Mouse (Mus musculus): ENCODE measurements at regions not wholly inside any gene's neighbourhood (a gene's known extent, or its start where the extent isn't known, plus 50 kb on each side); places are given as distances from the start of the nearest gene placed in this dataset.
"Not testable (repeated sequence)": the region's sequence is repeated elsewhere in the genome, so short reads cannot be mapped to it uniquely, and the experiment has no call there.

DNA sequence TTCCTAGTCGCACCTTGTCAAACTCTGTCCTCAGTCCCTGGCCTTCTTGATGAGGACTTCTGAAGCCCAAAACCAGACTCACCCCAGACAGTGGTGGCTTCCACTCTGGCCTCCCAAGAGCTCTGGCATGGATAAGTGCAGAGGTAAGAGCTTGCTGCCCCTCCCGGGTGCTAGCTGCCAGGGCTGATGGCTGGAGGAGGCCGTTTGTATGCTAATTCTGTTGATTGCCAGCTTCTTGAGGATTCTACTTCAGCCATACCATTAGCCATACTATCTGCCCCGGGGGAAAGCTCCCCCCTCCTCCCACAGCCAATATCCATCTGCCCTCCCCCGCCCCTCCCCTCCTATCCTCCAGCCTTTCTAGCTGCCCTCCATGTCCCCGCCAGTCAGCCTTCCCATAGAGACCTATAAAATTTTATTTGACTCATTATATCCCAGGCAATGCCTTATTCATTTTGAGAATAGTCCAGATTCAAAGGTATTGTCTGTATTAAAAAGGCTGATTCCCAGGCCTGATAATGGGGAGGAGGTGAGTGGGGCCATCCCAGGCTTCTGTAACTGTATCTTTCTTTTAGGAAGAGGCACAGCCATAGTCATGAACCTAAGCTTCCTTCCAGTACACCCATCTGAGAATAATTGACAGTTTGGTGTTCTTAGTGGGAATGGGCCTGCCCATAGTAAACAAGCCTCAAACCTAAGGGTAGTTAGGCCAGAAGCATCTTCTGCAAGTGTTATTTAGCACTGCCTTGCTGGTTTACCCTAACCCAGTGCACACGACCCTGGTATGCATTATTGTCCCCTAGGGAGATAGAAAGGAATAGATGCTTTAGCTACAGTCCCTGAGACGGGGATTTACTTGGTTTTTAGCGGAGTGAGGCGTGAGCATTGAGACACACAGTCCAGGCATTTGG lies 239.2 kb upstream of the 1700012A03Rik start:
- no peak for DNase-seq (ENCODE audit: low spot score in 2 of 2)

DNA sequence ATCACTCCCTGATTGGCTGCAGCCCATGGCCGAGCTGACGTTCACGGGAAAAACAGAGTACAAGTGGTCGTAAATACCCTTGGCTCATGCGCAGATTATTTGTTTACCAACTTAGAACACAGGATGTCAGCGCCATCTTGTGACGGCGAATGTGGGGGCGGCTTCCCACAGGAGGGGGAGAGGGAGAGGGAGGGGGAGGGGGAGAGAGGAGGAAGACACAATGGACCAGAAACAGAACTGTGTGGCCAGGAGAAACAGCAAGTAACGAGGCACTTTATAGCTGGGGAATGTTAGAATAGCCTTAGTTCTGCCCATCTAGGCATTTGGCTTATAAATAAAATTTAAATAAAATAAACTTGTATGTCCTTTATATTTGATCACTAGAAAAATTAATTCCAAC lies 240.7 kb upstream of the Podxl start:
- not testable (repeated sequence) for DNase-seq (ENCODE audit: low spot score in 2 of 2)

DNA sequence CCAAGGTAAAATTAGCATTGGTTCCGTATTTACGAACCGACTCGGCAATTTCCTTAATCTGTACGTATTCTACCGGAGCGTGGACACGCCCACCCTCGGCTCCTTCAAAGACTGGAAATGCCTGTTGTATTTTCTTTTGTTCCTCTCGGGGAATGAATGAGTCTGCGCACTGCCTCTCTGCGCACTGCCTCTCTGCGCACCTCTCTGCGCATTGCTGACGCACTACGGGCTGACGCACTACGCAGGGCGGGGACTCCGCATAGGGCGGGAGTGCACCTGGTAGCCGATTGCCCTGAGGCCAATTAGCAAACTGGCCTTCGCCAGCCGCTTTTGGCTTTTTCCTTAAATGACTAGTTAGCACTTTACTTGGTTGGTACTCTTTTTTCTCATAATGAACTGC lies 239.4 kb upstream of the Podxl start:
- not testable (repeated sequence) for DNase-seq (ENCODE audit: low spot score in 2 of 2)

DNA sequence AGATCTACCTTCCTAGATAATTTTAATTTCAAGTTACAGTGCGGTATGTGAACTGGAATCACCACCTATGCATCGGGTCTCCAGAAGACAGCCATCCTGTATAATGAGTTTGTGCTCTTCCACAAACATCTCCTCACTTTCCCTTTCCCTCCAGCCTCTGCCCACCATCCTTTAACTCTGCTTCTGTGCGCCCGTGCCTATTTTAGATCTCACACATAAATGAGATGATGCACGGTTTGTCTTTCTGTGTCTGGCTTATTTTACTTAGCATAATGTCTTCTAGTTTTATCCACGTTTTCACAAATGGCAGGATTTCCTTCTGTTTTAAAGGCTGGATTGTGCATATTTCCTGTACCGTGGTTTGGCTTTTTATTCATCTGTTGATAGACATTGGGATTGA lies 227.8 kb upstream of the Podxl start:
- no peak for DNase-seq (ENCODE audit: low spot score in 2 of 2)

DNA sequence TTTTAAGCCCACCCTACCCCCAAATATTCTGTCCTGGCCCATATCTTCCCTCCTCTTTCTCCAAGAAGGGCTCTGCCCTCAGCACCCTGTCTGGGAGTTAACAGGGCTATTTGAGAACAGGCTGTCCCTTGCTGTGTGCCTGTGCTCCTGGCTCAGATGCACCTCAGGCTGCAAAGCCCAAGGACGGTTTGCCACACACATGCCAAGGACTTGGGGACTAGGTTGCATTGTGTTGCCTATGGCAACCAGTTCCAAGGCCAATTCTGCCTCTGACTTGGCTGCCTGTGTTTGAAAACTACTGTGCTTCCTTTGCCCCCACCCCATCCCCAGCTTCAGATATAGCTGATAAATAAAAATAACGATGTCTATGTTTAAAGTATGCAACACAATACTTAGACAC lies 227.1 kb upstream of the Podxl start:
- DNase-seq (ENCODE audit: low spot score in 2 of 2): no peak

DNA sequence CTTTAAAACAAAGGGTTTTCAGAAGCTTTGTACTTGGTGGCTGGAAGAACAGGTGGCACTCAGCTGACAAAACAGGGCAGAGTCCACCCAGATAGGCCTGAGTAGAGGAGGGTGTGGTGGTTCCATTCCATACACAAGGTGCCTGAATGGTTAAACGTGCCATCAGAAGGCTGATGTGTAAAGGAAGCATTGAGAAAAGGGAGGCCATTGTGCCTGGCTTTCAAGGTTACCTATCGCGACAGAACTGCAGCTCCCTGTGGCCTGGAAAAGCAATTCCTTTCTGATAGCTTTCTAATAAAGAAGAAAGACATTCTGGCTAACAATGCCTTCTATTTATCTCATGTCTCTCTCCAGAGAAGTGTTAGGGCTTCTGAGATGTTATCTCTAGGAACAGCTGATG lies 213.1 kb upstream of the Podxl start:
- DNase-seq (ENCODE audit: low spot score in 2 of 2): no peak

DNA sequence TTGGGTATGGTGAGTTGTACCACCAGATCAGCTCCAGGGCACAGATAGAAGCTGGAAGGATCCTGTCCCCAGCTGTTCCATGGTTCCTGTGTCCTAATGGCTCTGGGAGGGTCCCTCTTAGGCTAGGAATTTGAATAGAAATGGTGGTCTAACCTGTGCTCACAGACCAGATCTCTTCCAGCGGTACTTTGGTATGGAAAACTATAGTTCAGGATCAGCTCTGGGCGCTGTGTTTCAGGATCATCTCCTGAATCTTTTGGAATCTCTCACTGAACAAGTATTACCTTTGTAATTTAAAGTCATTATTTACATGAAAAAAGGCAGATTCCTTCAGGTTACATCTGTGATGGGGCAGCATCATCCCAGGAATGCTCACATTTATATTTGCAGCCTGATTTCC lies 208.1 kb upstream of the Podxl start:
- no peak for DNase-seq (ENCODE audit: low spot score in 2 of 2)

DNA sequence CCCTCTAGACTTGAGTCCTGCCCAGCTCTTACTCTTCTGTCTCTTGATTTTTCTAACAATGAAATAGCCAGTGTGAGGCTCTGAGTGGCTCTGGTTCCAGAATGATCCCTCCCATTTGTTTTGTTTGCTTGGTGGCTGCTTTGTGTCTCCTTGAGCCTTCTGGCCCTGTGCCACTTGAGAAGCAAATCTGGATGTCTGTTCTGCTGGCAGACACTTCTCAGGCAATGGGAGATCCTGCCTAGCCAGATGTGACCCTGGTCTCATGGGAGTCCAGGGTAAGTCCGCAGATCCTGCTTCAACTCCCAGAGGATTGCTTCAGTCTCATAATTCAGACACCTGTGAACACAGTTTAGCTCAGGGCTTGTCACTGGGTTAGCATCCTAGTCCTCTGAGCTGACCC lies 181.8 kb upstream of the Podxl start:
- no peak for DNase-seq (ENCODE audit: low spot score in 2 of 2)

DNA sequence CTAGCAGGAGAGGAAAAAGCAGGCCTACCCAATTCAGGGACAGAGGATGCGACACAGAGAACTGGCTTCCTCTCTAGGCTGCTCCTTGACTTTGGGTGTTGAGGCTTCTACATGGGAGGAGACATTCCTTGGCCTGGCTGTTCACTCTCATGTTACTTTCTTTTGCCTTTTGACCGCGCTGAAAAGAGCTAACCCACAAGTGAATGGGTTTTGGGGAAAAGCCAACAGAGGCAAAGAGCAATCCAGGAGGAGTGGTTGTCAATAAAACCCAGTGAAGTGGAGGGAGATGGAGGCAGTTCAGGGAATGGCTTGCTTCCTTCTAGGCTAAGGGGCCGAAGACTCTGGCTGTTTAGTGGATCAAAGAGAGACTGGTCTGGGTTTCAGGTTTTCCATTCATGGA lies 167.6 kb upstream of the Podxl start:
- no peak for DNase-seq (ENCODE audit: low spot score in 2 of 2)

DNA sequence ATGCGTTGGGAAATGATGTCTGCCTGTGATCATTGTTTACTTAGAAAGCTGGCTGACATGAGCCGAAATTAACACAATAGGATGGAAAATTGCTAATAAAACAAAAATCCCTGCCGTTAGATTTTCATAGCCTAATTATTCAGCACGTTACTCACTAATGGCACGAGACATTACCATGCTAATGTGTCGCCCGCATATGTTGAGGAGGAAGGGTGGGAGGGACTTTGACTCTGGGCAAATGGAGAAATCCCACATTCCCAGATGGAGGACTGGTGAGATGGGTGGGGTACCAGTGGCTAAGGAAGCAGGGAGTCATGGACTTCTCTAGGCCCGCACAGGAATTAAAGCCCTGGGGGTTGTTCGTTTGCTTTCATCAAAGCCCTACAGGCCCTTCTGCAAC lies 155.8 kb upstream of the Podxl start:
- no peak for DNase-seq (ENCODE audit: low spot score in 2 of 2)

DNA sequence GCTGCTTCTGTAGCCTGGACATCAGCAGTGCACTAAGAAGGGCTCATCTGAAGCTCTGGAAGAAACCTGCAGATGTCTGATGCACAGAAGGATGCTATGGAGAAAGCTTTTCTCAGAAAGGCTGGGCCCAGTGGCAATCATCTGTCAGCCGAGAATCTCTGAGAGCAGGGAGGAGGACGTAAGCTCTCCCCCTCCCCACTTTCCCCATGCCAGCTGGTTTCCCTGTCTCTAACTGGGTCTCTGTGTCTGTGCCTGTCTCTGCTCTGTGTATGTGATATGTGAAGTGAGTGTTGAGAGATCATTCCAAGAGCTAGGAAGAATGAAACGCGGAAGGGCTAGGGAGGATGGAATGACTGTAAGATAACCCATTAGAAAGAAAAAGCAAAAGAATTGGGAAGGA lies 155.1 kb upstream of the Podxl start:
- no peak for DNase-seq (ENCODE audit: low spot score in 2 of 2)

DNA sequence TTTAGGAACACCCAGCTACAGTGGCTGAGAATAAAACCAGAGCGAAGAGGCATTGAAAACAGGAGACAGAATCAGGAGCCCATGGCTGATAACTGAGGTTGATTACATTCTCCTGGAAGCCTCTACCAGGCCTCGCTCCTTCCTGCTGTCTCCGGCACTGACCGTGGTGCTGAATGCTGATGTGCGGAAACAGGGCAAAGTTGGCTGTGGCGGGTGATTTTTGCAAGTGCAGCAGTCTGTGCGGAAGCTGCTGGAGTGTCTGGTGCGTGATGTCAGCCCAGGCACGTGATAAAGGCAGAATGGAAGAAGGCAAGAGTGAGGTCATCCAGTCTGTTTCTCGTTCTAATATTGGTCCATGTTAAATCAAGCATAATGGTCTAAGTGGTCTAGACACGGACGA lies 153.8 kb upstream of the Podxl start:
- peak in 1 of 2 experiments; percentile 37 for DNase-seq (ENCODE audit: low spot score in 2 of 2)

DNA sequence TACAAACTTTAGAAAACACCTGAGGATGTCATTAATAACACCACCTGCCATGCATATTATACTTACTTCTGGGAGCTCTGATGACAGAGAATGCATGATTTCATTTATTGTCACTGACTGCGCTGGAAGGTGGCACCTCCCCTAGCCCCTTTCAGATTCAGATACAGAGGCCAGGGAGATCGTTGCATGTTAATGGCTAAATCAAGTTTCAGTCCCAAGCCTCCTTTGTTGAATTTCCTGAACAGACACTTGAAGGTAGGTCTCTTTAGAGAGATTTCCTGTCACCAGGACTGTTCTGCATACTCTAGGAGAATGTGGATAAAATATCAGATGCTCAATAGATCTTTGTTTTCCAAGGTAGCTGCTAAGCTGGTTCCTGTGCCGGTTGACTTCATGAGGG lies 143.5 kb upstream of the Podxl start:
- DNase-seq (ENCODE audit: low spot score in 2 of 2): no peak

DNA sequence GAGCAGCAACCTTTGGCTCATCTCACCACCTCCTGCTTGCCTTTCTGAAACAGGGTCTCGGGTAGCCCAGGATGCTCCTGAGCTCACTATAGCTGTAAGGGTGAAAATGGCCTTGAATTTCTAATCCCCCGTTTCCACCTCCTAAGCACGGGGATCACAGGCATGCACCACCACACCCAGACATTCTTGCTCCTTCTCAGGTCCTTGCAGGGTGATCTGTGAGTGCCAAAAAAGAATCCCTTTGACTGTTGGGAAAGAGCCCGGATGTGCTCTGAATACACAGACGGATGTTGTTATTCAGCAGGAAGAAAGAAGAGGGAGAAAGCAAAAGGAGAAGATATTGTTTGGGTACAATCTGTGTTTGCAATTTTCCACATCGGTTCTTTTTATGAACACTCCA lies 140.4 kb upstream of the Podxl start:
- no peak for DNase-seq (ENCODE audit: low spot score in 2 of 2)

DNA sequence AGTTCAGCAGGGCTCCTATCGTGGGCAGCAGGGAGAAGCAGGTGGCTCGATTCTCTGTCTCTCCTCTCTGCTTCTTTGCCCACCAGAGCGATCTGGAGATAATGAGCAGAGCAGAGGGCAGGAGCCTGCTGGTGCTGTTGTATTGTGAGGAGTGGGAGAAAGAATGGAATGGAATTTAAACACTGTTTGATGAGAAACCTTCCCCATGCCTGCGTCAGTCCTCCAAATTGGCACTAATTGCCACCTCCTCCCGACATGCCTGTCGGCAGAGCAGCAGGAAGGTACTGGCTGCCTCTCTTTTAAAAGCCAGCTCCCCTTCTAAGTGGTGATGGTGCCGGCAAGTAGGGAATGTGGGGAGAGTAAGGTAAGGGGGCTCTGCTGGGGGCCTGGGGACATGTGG lies 139.2 kb upstream of the Podxl start:
- DNase-seq (ENCODE audit: low spot score in 2 of 2): no peak

DNA sequence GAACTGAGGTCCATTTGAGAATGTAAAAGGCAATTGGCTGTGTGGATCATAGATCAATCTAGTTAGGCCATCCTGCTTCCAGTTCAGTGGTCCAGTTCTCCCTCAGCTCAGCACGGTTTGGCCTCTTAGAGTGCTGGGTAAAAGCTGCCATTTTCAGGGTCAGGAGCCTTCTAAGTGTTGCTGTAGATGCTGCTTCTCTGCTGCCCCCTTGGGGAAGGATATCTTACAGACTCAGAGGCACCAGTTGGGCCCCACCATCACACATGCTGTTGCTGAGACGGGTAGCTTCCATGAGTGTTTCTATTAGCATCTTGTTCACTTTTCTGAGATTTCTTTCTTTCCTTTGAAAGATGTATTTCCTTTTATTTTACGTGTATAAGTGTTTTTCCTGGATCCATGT lies 132.1 kb upstream of the Podxl start:
- DNase-seq (ENCODE audit: low spot score in 2 of 2): no peak

DNA sequence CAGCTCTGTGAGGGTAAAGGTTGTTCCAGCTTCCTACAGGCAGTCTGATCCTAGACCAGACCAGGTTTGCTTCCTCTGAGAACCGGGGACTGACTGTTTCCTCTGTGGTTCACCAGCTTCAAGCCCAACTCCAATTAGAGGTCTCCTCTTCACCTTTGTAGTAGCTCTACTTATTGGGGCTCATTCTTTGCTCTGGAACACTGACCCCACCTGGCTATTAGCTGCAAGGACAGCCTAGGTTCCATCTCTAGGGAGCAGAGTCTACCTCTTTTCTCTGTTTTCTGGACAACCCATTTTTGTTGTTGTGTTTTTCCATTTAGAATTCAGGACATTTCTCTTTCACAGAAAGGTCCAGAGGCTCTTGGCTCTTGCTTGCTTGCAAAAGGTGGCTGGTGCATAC lies 129.3 kb upstream of the Podxl start:
- DNase-seq (ENCODE audit: low spot score in 2 of 2): no peak

DNA sequence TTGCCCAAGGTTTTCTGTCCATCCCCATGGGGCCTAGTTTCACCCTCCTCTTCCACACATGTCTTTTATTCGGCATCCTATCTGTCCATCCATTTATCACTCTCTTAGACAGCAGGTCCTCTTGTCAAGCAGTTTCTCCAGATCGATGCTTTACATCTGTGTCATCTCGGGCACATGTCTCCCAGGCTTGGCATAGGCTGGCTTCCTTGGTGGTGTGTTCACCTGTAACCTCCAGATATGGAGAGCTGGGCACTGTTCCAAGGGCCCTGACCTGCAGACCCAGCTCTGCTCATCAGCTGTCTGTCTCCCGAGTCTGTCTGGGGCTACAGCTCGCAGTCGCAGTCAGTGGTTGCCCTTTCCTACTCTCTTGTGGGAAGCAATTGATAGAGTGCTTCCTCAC lies 128.2 kb upstream of the Podxl start:
- no peak for DNase-seq (ENCODE audit: low spot score in 2 of 2)

DNA sequence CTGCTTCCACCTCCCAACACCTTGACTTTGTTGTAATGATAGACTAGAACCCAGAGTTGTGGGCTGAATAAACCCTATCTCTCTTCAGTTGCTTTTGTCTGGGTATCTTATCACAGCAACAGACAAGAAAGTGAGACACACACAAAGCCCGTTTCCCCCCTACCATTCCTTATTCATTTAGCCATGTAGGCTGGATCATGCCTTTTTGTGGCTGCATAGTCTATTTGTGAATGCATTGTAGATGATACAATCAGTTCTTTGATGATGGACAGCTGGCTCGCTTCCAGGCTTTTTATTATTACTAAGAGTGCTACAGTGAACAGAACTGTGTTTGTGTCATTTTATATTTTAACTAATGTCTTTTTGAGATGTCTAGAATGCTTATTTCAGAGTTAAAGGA lies 116.3 kb upstream of the Podxl start:
- DNase-seq (ENCODE audit: low spot score in 2 of 2): no peak

DNA sequence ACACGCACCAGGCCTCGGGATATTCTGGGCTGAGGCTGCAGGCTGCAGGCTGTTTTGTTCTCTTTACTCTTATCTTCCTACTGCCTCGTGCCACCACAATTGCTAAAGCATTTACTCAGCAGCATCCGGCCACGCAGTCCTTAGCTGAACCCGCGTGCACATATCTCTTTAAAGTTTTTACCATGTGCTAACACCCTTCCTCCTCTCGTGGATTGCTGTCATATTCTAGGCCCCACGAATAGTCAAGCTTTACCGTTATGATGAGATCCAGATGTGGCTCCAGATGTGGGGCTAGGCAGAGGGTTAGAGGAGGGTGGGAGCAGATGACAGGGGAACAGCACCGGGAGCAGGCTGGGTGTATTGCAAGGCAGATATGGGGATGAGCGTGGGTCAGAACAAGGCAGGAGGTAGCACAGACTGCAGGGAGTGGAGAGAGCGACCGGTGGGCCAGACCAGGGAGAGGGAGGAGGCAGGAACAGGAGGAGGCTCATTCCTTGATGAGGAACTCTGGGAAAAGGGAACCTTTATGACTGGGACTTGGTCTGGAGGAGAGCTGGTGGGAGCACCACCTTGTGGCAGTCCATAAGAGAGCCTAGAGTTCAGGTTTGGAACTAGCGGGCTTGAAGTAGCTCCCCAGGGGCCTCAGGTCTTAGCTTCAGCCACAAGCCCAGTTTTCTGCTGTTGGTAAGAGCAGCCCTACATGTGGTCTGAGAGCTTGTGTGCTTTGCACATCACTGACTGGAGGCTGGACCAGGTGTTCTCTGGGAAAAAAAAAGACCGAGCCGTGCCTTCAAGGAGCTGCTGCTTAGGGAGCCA lies 102.1 kb upstream of the Podxl start:
- DNase-seq (ENCODE audit: low spot score in 2 of 2): no peak

DNA sequence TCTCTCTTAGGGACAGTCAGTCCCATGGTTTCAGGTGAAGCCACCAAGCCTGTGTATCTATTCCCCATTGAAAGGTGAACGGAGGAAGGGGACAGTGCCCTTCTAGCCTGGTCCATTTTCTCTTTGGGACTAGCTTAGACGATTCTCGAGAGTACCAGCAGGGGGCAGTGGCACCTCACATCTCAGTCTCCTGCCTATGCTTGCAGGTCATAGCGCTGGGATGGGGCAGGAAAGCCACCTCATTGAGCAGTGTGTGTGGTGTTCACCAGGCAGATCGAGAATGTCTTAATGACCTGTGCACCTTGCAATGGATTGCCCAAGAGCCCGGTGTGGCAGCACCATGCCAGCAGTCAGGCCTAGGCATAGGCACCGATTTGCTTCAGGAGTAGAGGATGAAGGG lies 100.7 kb upstream of the Podxl start:
- DNase-seq (ENCODE audit: low spot score in 2 of 2): peak; percentile 45 to 74

DNA sequence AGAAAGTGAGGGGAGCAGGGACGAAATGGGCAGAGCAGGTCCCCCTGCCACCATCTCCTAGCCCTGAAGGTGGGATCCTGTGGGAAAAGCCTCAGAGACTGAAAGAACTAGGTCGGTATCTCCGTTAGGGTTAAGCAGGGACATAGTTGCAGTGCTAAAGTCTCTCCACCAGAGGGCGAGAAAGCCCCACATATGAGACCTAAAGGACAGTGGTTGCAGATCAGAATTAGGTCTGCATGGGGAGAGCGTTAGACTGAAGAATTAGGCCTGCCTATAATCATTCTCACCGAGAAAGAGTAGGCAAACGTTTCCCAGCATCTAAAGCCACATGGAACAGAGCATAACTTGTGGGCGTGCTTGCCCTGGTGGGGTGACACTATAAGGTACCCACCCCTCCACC lies 97.0 kb upstream of the Podxl start:
- DNase-seq (ENCODE audit: low spot score in 2 of 2): peak; percentile 52 to 74

DNA sequence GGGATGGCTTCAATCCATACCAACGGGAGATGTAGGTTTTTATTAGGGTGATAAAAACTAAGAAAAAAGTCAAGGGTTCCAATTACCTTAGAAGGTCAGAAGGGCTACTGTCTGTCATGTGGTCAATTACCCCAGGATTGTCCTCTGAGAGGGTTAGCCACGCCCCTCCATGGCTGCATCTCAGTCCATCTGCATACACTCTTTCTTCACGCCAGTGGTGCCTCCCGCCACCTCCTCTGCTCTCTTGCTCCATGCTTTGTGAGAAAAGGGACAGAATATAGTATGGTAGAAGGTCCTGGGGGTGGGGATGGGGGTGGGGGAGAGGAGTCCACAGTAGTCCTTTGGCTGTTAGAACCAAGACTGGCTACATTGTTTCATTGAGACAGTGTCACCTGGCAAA lies 96.1 kb upstream of the Podxl start:
- no peak for DNase-seq (ENCODE audit: low spot score in 2 of 2)
